Mouse (Mus musculus) liver, postnatal 0 days (tissue): Measurements from ENCODE around the gene Myo15b. TPM values are rescaled to one million over a fixed set of nuclear protein-coding genes. Genes with fewer than 3 reads are reported as not detected.

ENCODE experiments used
- ATAC-seq: fragments of 200-750 bp; cut with Nextera tagmentation; 2 replicates; pipeline ENCODE4 v1.8.0; 2017; ENCODE audit warnings: mild to moderate bottlenecking, moderate library complexity
- DNase-seq: peaks from one replicate; pipeline ENCODE4 v3.0.0-alpha.2; 2016
- H3K27ac ChIP-seq: fragments of 300-500 bp; sonication (generic); 2 replicates; pipeline ENCODE4 v1.5.1; 2014; ENCODE audit warnings: antibody characterized with exemption, moderate library complexity, mild to moderate bottlenecking, low read depth
- H3K27me3 ChIP-seq: fragments of 300-500 bp; sonication (generic); 2 replicates; pipeline ENCODE4 v1.6.1; 2014; ENCODE audit warnings: low read length, control low read depth, mixed read lengths; ENCODE audit not compliant: insufficient read depth
- H3K36me3 ChIP-seq: fragments of 300-500 bp; sonication (generic); replicated peaks from 2 replicates; pipeline ENCODE4 v1.6.1; 2014; ENCODE audit warnings: mild to moderate bottlenecking, control low read depth, low read length, moderate library complexity, mixed read lengths; ENCODE audit not compliant: insufficient read depth
- H3K4me1 ChIP-seq: fragments of 300-500 bp; sonication (generic); 2 replicates; pipeline ENCODE4 v1.6.1; 2014; ENCODE audit warnings: antibody characterized with exemption, mild to moderate bottlenecking, control low read depth; ENCODE audit not compliant: insufficient read depth
- H3K4me2 ChIP-seq: fragments of 300-500 bp; sonication (generic); 2 replicates; pipeline ENCODE4 v1.6.1; 2014; ENCODE audit warnings: low read depth, mild to moderate bottlenecking, low read length, moderate library complexity, mixed read lengths
- H3K4me3 ChIP-seq: fragments of 300-500 bp; sonication (generic); 2 replicates; pipeline ENCODE4 v1.5.1; 2014; ENCODE audit warnings: low read depth, low read length
- H3K9ac ChIP-seq: fragments of 300-500 bp; sonication (generic); replicated peaks from 2 replicates; pipeline ENCODE4 v1.6.1; 2014; ENCODE audit warnings: mild to moderate bottlenecking, moderate library complexity
- H3K9me3 ChIP-seq: fragments of 300-500 bp; sonication (generic); 2 replicates; pipeline ENCODE4 v1.6.1; 2016; ENCODE audit warnings: mild to moderate bottlenecking, control low read depth, low read length, mixed read lengths
- CTCF ChIP-seq: sonication (generic); IDR thresholded peaks from 2 replicates; pipeline ENCODE4 v1.5.1; 2016; ENCODE audit warnings: antibody characterized with exemption, low read depth
- EP300 ChIP-seq: IDR thresholded peaks from 2 replicates; pipeline ENCODE4 v1.6.1; 2016; ENCODE audit warnings: antibody characterized with exemption, low read depth, mild to moderate bottlenecking
- WGBS: fragments of 180-500 bp; shearing (Covaris S2); extraction: QIAGEN DNeasy Blood & Tissue Kit; methylation state at CpG from one replicate; pipeline ENCODE4 v1.1.7; 2014; ENCODE audit not compliant: insufficient replicate concordance; 5-methylcytosine and 5-hydroxymethylcytosine counted together
- polyA plus RNA-seq: library from polyadenylated mRNA; unstranded; fragments of >200 nt; fragmentation: Nextera tagmentation; extraction: Ambion mirVana; gene quantifications from 2 replicates; pipeline ENCODE4 v1.2.1, GENCODE M21; 2015

Gene Myo15b
- polyA plus RNA-seq, 1 experiment from 2014 or later: 2.4 TPM

DNA sequence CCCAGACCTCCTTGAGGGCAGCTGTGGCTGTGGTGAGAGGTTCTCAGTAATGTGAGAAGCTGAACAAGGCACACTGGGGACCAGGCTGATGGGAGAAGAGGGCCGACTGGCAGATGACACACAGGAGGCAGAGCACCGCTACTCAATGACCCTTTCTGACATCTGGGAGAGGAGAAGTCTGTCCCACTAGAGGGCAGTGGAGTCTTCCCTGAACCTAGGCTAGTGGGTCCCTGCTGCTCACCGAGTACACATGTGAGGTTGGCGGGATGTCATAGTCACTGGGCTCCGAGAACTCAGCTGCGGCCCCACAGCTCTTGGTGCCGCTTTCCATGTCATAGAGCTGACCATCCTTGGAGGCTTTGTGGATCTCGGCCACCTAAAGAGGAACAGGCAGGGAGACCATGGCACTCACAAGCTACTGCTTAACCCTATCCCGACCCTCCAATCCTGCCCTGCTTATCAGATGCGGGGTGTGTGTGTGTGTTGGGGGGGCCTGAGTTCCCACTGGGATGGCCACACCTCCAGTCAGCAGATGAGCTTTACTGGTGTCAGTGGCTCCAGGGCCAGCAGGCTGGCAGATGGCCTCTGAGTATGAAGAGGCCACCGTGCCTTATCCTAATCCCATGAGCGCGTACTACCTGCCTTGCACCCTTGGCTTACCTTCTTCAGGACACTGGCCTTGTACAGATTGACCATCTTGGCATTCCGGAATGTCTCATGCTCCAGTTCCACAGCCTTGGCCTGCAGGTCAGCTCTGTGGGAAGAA lies 36.7 kb downstream of the Myo15b start:
- Histone ChIP-seq H3K4me2 (no peak overlapping the region), H3K27ac (no peak overlapping the region), H3K36me3 (peaks cover 22% of the 10 kb centered on the region), H3K9ac (no peak overlapping the region), H3K4me3 (no peak overlapping the region), H3K4me1 (peaks cover 9% of the 10 kb centered on the region; the same call in 1 of the 2 replicates), H3K27me3 (no peaks in the 10 kb centered on the region), H3K9me3 (no peaks in the 10 kb centered on the region)
- ATAC-seq: no peak
- 57% methylated on average over 14 of the region's 14 CpGs for whole genome bisulfite sequencing
- no peak for DNase-seq
- TF ChIP-seq CTCF (peak; percentile 76), EP300 (no peak)

DNA sequence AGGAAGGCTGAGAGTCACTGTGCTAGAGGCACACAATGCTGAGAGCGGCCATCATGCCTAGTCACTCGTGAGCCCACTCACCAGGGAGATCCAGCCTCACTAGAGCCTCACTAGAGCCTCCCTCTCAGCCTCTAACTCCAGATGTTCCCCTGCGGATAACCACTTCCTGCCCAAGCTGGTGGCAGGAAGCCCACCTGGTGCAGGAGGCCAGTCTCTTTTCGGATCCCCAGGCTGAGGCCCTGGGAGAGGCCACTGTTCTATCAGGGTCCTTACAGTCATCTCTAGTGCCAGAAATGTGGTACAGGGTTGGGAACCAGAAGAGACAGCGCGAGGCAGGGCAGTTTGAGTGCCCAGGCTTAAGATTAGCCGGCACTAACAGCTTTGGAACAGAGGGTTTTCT lies 40.2 kb downstream of the Myo15b start:
- 44% methylated on average over 7 of the region's 7 CpGs for WGBS
- Histone ChIP-seq H3K4me1 (peaks cover 38% of the 10 kb centered on the region), H3K4me3 (no peak overlapping the region), H3K4me2 (peak overlapping the region; percentile 77; the same call in 1 of the 2 replicates), H3K9ac (no peak overlapping the region), H3K27ac (peak overlapping the region; percentile 55), H3K27me3 (no peaks in the 10 kb centered on the region), H3K9me3 (no peaks in the 10 kb centered on the region), H3K36me3 (peaks cover 22% of the 10 kb centered on the region)
- TF ChIP-seq CTCF (no peak), EP300 (no peak)
- DNase-seq (no peak), ATAC-seq (no peak)

DNA sequence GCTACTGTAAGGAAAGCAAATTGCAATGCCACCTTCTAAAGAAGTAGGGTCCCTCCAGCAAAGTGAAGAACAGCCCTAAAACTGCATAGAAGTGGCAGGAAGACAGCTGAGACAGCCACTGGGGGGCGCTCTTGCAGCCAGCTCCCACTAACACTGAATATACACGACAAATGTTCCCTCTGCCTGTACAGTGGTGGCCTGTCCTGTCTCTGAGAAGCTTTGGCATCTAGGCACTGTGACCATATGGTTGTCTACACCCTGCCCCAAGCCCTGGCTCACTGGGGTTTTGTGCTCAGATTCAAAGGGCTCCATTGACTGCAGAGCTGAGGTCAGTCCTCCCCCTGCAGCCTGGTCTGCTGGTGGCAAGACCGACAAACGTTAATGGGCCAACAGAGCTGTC lies 40.7 kb downstream of the Myo15b start:
- 8% methylated on average over 4 of the region's 4 CpGs for WGBS
- Histone ChIP-seq H3K9me3 (no peaks in the 10 kb centered on the region), H3K36me3 (peaks cover 17% of the 10 kb centered on the region), H3K4me1 (peaks cover 43% of the 10 kb centered on the region), H3K27me3 (no peaks in the 10 kb centered on the region), H3K4me2 (peak overlapping the region; percentile 77), H3K27ac (peak overlapping the region; percentile 95), H3K9ac (peak overlapping the region; percentile 80; the same call in 1 of the 2 replicates), H3K4me3 (no peak overlapping the region)
- ATAC-seq (0 out of 2 replicates have a peak, but pooled peaks have one; percentile 6), DNase-seq (peak; percentile 86)
- TF ChIP-seq EP300 (no peak), CTCF (peak; percentile 94)

DNA sequence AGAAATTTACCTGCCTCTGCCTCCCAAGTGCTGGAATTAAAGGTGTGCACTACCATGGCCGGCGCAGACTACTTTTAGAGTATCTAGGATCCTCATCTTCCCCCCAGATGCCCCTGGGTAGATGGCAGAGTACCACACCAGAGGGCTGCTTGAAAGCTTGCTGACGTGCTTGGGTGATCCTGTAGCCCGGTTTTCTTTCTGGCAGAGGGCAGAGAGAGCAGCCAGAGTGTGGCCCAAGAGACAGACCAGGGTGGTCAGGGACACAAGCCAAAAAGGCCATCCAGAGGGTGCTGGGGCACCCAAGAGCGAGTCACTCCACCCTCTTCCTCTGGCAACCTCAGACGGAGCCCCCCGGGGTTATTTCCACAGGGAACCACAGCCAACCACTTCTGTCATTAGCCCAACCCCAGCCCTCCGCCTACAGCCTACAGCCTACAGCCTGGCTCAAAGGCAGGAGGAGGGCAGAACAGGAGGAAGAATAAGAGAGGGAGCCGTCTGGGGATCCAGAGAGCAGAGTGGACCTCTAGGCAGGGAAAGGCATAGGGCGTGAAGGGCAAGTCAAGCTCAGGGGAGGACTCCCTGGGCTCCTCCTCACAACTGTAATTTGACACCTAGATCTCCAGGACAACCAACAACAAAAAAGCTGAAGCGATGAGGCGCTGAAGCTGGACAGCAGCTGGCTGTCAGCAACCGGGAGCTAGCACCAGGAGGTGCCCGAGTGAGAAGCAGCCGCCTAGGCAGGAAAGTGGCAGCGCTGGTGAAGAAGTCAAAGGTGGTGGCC lies 41.5 kb downstream of the Myo15b start, which contains the start of gene Smim5:
Smim5 (plus strand) TSS at position 481 of the 781 bp plus-strand sequence.
- WGBS: 27% methylated on average over 16 of the region's 16 CpGs

DNA sequence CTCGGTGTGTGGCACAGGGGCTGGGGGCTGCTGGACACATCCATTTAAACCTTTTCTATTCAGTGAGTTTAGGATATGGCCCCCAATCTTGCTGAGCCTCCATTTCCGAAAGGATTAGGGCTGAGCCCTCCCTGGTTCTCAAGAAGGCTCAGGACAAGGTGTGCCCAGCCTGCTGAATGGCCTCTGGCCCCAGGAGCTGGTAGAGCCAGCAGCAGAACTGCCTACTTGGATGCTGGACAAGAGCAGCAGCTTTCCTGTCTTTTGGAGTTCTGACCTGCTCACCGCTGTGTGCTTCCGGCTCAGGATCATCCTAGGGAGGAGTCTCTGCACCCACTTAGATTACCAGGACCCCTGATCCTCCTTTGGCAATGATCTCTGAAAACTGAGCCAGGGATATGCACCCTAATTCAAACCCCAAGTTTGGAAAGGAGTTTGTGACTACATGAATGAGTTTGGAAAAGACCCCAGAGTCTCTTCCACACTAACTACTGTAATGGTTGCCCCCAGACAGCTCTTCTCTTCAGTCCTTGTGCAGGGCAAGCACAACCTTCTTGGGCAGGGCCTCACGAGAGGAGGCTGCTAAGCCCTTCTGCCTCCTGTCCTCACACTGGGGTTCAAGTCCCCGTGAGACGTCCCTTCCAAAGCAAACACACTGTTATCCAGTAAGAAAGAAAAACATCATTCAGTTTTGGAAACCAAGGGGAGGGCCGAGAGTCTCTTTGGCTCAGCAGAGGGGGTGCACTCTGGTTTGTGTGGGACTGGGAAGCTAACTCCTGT lies 42.5 kb downstream of the Myo15b start:
- Histone ChIP-seq H3K4me3 (peak overlapping the region; percentile 63), H3K27ac (peak overlapping the region; percentile 95), H3K9me3 (no peaks in the 10 kb centered on the region), H3K27me3 (no peaks in the 10 kb centered on the region), H3K36me3 (peaks cover 20% of the 10 kb centered on the region), H3K4me1 (peaks cover 59% of the 10 kb centered on the region), H3K9ac (peak overlapping the region; percentile 80), H3K4me2 (peak overlapping the region; percentile 77)
- DNase-seq (peak; percentile 30), ATAC-seq (no peak)
- TF ChIP-seq CTCF (no peak), EP300 (no peak)
- WGBS: 50% methylated on average over 8 of the region's 8 CpGs

More for the DNA sequence above, 41.5 kb downstream of the Myo15b start, which contains the start of gene Smim5:
- peak within 1 kb of the TSS; percentile 80 for H3K9ac ChIP-seq
- ATAC-seq: peak; percentile 35
- peaks cover 50% of the 10 kb centered on the region for H3K4me1 ChIP-seq
- H3K36me3 ChIP-seq: peaks cover 14% of the 10 kb centered on the region
- H3K4me2 ChIP-seq: peak within 1 kb of the TSS; percentile 77
- TF ChIP-seq EP300 (no peak), CTCF (peak; percentile 25; the same call in 1 of the 2 replicates)
- DNase-seq: peak; percentile 62
- H3K27ac ChIP-seq: peak within 1 kb of the TSS; percentile 95
- no peaks in the 10 kb centered on the region for H3K9me3 ChIP-seq
- peak within 1 kb of the TSS; percentile 63 for H3K4me3 ChIP-seq
- H3K27me3 ChIP-seq: no peaks in the 10 kb centered on the region
